Mouse (Mus musculus): ENCODE measurements at regions not wholly inside any gene's neighbourhood (a gene's known extent, or its start where the extent isn't known, plus 50 kb on each side); places are given as distances from the start of the nearest gene placed in this dataset.

DNA sequence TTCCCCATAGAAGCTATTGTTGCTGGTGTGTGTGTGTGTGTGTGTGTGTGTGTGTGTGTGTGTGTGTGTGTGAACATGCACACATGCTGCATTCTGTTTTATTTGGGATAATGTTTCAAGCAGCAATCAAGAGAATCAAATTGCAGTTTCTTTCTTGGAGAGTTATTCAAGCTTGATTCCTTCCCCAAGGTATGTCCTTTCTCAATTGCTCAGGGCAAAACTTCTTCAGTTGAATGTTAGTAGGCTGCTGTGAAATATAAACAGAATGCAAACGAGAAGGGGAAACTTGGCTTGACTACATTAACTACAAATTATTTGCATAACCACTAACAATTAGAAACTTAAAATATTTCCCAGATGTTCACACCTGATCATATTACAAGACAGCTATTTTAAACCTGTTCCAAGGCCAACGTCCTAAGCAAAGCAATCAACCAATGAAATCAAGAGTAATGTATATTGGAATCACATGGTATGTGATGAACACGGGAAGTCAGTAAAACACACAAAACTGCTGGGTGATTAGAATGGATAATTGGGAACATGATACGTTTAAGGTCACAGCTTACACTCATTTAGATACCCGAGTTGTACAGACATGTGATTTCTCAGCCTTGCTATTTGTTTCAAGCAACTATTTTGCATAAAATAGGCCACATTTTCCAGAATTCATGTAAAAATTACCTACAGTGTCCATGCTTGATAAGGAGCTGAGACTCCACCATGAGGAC is 116.2 kb downstream of the Cxcl12 start:
- Histone ChIP-seq H3K27ac (ENCODE audit: low read length) (no peak overlapping the region), H3K4me2 (ENCODE audit: low read length) (no peak overlapping the region), H3K27me3 (ENCODE audit: control insufficient read depth, insufficient read depth, low read depth, low read length) (no peaks in the 10 kb centered on the region), H3K36me3 (ENCODE audit: control insufficient read depth, insufficient read depth, low read length) (no peaks in the 10 kb centered on the region), H3K4me1 (ENCODE audit: control insufficient read depth, insufficient read depth, low read length) (0 out of 2 replicates have a peak, but pooled peaks cover 5% of the 10 kb centered on the region), H3K9me3 (replicated peaks; ENCODE audit: control insufficient read depth, low read length, poor library complexity, severe bottlenecking) (no peaks in the 10 kb centered on the region), H3K9ac (ENCODE audit: low read depth, low read length) (no peak overlapping the region), H3K4me3 (ENCODE audit: low read depth, low read length) (no peak overlapping the region)
- ATAC-seq = no peak
- 82% methylated on average over 5 of the region's 5 CpGs for WGBS

GRCm38 (mm10) chr6:117287396-117287795 is 119.1 kb downstream of the Cxcl12 start:
- no peaks in the 10 kb centered on the region for H3K36me3 ChIP-seq (ENCODE audit: control insufficient read depth, insufficient read depth, low read length)
- WGBS = 93% methylated on average over 5 of the region's 5 CpGs
- H3K4me2 ChIP-seq (ENCODE audit: low read length) = no peak overlapping the region
- H3K27me3 ChIP-seq (ENCODE audit: control insufficient read depth, insufficient read depth, low read depth, low read length) = no peaks in the 10 kb centered on the region
- H3K4me1 ChIP-seq (ENCODE audit: control insufficient read depth, insufficient read depth, low read length) = no peaks in the 10 kb centered on the region
- no peak overlapping the region for H3K9ac ChIP-seq (ENCODE audit: low read depth, low read length)
- H3K4me3 ChIP-seq (ENCODE audit: low read depth, low read length) = no peak overlapping the region
- H3K27ac ChIP-seq (ENCODE audit: low read length) = no peak overlapping the region
- ATAC-seq = no peak
- H3K9me3 ChIP-seq (replicated peaks; ENCODE audit: control insufficient read depth, low read length, poor library complexity, severe bottlenecking) = no peaks in the 10 kb centered on the region

DNA sequence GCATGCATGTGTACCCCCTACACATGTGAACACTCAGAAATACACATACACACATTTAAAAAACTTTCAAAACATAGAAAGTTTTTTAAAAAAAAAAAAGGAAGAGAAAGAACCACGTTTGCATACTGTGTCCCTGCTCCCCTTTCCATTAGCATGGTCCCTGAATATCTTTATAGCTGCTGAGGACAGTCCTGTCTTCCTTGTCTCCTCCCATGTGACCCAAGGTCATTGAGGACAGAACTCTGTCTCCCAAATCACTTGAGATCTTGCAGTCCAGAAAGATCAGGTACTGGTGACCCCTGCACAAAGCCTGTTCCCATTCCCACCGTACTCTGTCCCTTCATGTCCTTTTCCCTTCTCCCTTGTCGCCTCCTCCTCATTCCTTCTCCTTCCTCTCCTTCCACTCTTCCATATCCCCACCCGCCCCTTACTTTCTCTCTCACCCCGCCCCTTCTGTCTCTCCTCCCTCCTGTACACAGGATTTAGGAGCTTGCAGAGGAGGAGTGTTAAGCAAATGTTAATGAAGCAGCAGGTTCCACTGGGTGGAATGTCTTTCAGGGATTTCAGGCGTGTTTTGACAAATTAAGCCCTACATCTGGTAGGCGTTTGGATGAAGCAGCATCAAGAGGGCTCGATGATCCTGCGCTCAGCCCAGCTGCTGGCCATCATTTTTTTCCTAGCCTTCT is 125.6 kb downstream of the Cxcl12 start:
- ATAC-seq = no peak
- 21% methylated on average over 9 of the region's 9 CpGs for WGBS
- H3K27me3 ChIP-seq (ENCODE audit: control insufficient read depth, insufficient read depth, low read depth, low read length) = no peaks in the 10 kb centered on the region
- H3K4me2 ChIP-seq (ENCODE audit: low read length) = no peak overlapping the region
- no peak overlapping the region for H3K27ac ChIP-seq (ENCODE audit: low read length)
- no peak overlapping the region for H3K9ac ChIP-seq (ENCODE audit: low read depth, low read length)
- H3K4me1 ChIP-seq (ENCODE audit: control insufficient read depth, insufficient read depth, low read length) = no peaks in the 10 kb centered on the region
- H3K9me3 ChIP-seq (replicated peaks; ENCODE audit: control insufficient read depth, low read length, poor library complexity, severe bottlenecking) = no peaks in the 10 kb centered on the region
- no peak overlapping the region for H3K4me3 ChIP-seq (ENCODE audit: low read depth, low read length)
- no peaks in the 10 kb centered on the region for H3K36me3 ChIP-seq (ENCODE audit: control insufficient read depth, insufficient read depth, low read length)

DNA sequence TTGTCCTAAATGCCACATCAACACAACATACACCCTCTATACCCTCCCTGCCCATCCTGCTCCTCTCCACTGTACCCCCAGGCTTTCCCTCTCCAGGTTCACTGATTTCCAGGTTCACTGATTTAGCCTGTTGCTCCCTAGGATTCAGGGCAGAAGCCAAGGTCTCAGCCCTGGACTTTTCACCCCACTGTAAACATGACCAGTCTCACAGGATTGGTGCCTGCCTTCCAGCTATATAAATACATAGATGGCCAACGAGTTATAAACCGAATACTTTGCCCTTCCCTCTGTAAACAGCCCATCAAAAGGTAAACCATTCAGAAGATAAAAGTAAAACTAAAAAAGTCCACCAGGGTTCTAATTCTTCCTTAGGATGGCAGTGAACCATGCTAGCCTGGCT is 129.6 kb downstream of the Cxcl12 start:
- H3K27ac ChIP-seq (ENCODE audit: low read length) = no peak overlapping the region
- H3K27me3 ChIP-seq (ENCODE audit: control insufficient read depth, insufficient read depth, low read depth, low read length) = no peaks in the 10 kb centered on the region
- H3K9me3 ChIP-seq (replicated peaks; ENCODE audit: control insufficient read depth, low read length, poor library complexity, severe bottlenecking) = no peaks in the 10 kb centered on the region
- H3K4me2 ChIP-seq (ENCODE audit: low read length) = no peak overlapping the region
- H3K4me3 ChIP-seq (ENCODE audit: low read depth, low read length) = no peak overlapping the region
- ATAC-seq = no peak
- H3K4me1 ChIP-seq (ENCODE audit: control insufficient read depth, insufficient read depth, low read length) = no peaks in the 10 kb centered on the region
- no peaks in the 10 kb centered on the region for H3K36me3 ChIP-seq (ENCODE audit: control insufficient read depth, insufficient read depth, low read length)
- H3K9ac ChIP-seq (ENCODE audit: low read depth, low read length) = no peak overlapping the region
- WGBS = 94% methylated on average over 2 of the region's 2 CpGs

DNA sequence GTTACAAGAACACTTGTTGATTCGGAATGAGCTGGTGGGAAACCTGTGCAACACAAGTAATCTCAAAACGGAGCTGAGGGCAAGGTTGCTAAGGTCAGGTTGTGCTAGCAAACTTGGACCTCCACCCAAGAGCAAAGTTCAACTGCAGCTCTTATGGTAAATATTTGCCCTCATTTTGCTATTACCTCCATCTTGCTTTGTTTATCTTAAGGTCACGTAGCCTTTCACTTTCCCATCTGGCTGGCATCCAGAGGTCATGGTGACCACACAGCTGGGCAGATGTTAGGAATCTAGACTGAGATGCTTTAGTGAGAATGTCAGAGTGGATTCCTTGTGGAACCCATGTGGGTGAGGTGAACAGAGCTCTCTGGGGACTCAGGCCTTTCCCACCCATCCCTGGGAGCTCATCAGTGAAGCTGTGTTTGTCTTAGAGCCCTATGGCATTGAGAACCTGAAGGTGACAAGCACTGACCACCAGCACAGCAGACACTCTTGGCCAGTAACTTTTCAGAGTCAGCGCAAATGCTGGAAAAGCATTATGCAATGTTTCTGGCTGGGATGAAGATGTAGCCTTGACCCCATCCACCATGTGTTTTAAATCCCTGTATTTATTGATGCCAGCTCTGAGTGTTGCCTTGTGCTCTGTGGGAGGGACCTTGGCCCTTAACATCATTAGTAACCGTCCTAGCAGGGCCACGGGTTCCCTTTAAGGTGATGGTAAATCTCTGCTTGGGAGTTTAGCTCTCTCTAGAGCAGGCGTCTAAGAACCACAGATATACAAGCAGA is 131.4 kb downstream of the Cxcl12 start:
- no peak overlapping the region for H3K4me2 ChIP-seq (ENCODE audit: low read length)
- H3K27ac ChIP-seq (ENCODE audit: low read length) = no peak overlapping the region
- no peaks in the 10 kb centered on the region for H3K36me3 ChIP-seq (ENCODE audit: control insufficient read depth, insufficient read depth, low read length)
- no peak overlapping the region for H3K9ac ChIP-seq (ENCODE audit: low read depth, low read length)
- no peaks in the 10 kb centered on the region for H3K4me1 ChIP-seq (ENCODE audit: control insufficient read depth, insufficient read depth, low read length)
- no peaks in the 10 kb centered on the region for H3K27me3 ChIP-seq (ENCODE audit: control insufficient read depth, insufficient read depth, low read depth, low read length)
- WGBS = 86% methylated on average over 7 of the region's 7 CpGs
- no peak for ATAC-seq
- no peaks in the 10 kb centered on the region for H3K9me3 ChIP-seq (replicated peaks; ENCODE audit: control insufficient read depth, low read length, poor library complexity, severe bottlenecking)
- no peak overlapping the region for H3K4me3 ChIP-seq (ENCODE audit: low read depth, low read length)

DNA sequence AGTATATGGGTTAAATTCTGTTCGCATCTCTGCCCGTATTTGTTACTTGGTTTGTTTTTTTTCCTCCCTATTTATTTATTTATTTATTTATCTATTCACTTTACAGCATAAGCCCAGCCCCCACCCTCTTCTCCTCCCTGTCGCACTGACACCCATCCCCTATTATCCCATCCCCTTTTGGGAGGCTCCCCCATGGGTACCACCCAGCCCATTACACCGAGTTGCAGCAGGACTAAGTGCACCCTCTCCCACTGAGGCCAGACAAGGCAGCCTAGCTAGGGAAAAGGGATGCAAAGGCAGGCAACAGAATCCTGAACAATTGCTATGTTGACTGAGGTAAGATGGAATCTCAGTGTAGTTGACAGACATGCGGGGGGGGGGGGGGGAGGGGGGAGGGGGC is 135.0 kb downstream of the Cxcl12 start:
- no peak for ATAC-seq
- Histone ChIP-seq H3K9me3 (replicated peaks; ENCODE audit: control insufficient read depth, low read length, poor library complexity, severe bottlenecking) (no peaks in the 10 kb centered on the region), H3K36me3 (ENCODE audit: control insufficient read depth, insufficient read depth, low read length) (no peaks in the 10 kb centered on the region), H3K4me1 (ENCODE audit: control insufficient read depth, insufficient read depth, low read length) (no peaks in the 10 kb centered on the region), H3K9ac (ENCODE audit: low read depth, low read length) (no peak overlapping the region), H3K27me3 (ENCODE audit: control insufficient read depth, insufficient read depth, low read depth, low read length) (no peaks in the 10 kb centered on the region), H3K4me2 (ENCODE audit: low read length) (no peak overlapping the region), H3K4me3 (ENCODE audit: low read depth, low read length) (no peak overlapping the region), H3K27ac (ENCODE audit: low read length) (no peak overlapping the region)
- WGBS = 61% methylated on average over 4 of the region's 5 CpGs

GRCm38 (mm10) chr6:117305736-117306250 is 137.5 kb downstream of the Cxcl12 start:
- Histone ChIP-seq H3K9ac (ENCODE audit: low read depth, low read length) (no peak overlapping the region), H3K27me3 (ENCODE audit: control insufficient read depth, insufficient read depth, low read depth, low read length) (no peaks in the 10 kb centered on the region), H3K9me3 (replicated peaks; ENCODE audit: control insufficient read depth, low read length, poor library complexity, severe bottlenecking) (no peaks in the 10 kb centered on the region), H3K27ac (ENCODE audit: low read length) (no peak overlapping the region), H3K4me1 (ENCODE audit: control insufficient read depth, insufficient read depth, low read length) (no peaks in the 10 kb centered on the region), H3K4me2 (ENCODE audit: low read length) (no peak overlapping the region), H3K36me3 (ENCODE audit: control insufficient read depth, insufficient read depth, low read length) (no peaks in the 10 kb centered on the region), H3K4me3 (ENCODE audit: low read depth, low read length) (no peak overlapping the region)
- whole genome bisulfite sequencing = 51% methylated on average over 4 of the region's 4 CpGs
- ATAC-seq = no peak

DNA sequence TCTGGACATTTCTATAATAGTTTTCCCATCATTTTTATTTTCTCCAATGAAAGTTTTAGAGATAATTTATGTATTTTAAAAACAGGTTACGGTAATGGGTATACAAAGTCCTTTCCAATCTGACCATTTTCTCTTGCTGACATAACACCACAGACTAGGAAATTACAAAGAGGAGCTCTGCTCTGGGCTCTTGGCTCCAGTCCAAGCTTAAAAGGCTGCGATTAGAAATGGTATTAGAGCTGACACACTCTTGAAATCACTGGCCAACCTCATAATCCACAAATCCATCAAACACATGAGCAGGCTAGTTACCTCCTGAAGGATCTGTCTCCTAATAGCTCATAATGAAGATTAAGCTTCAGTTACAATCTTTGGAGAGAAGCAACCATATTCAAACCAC is 140.3 kb downstream of the Cxcl12 start:
- Histone ChIP-seq H3K9ac (ENCODE audit: low read depth, low read length) (no peak overlapping the region), H3K4me1 (ENCODE audit: control insufficient read depth, insufficient read depth, low read length) (peaks cover 1% of the 10 kb centered on the region; the same call in 1 of the 2 replicates), H3K4me3 (ENCODE audit: low read depth, low read length) (no peak overlapping the region), H3K36me3 (ENCODE audit: control insufficient read depth, insufficient read depth, low read length) (no peaks in the 10 kb centered on the region), H3K4me2 (ENCODE audit: low read length) (no peak overlapping the region), H3K9me3 (replicated peaks; ENCODE audit: control insufficient read depth, low read length, poor library complexity, severe bottlenecking) (no peaks in the 10 kb centered on the region), H3K27me3 (ENCODE audit: control insufficient read depth, insufficient read depth, low read depth, low read length) (no peaks in the 10 kb centered on the region), H3K27ac (ENCODE audit: low read length) (no peak overlapping the region)
- no peak for ATAC-seq
- 73% methylated on average over 2 of the region's 2 CpGs for WGBS
